Mouse (Mus musculus): ENCODE measurements around the gene Tcerg1l. TPM values are rescaled to one million over a fixed set of nuclear protein-coding genes. Genes with fewer than 3 reads are reported as not detected.
A peak's percentile ranks its signal among the peaks of the same experiment; 100 is the strongest.

Gene Tcerg1l
- total RNA-seq, 2 experiments from 2014 or later, result 9.7 to 11.4 TPM

- Histone ChIP-seq H3K4me3 (no peak overlapping the region), H3K27ac (no peak overlapping the region)
- no peak for TF ChIP-seq CTCF (conservative IDR thresholded peaks at IDR 0.05)
- no peak for DNase-seq (ENCODE audit: low spot score in 2 of 2)
Measured at GRCm38 (mm10) chr7:138337946-138338345, 59.6 kb downstream of the Tcerg1l start.

- Histone ChIP-seq H3K4me3 (no peak overlapping the region), H3K27ac (no peak overlapping the region)
- no peak for DNase-seq (ENCODE audit: low spot score in 2 of 2)
- no peak for TF ChIP-seq CTCF (conservative IDR thresholded peaks at IDR 0.05)
Measured at GRCm38 (mm10) chr7:138332504-138333168, 64.9 kb downstream of the Tcerg1l start.

GRCm38 (mm10) chr7:138331266-138331665, 66.3 kb downstream of the Tcerg1l start:
- DNase-seq (ENCODE audit: low spot score in 2 of 2), result no peak
- H3K27ac ChIP-seq, result no peak overlapping the region
- no peak for TF ChIP-seq CTCF (conservative IDR thresholded peaks at IDR 0.05)

GRCm38 (mm10) chr7:138328637-138329036, 68.9 kb downstream of the Tcerg1l start:
- no peak for TF ChIP-seq CTCF (conservative IDR thresholded peaks at IDR 0.05)
- DNase-seq (ENCODE audit: low spot score in 2 of 2), result no peak
- Histone ChIP-seq H3K27ac (no peak overlapping the region), H3K4me3 (no peak overlapping the region)

More at GRCm38 (mm10) chr7:138331266-138331665, 66.3 kb downstream of the Tcerg1l start:
- H3K4me3 ChIP-seq, result no peak overlapping the region

- TF ChIP-seq CTCF (conservative IDR thresholded peaks at IDR 0.05), result no peak
- Histone ChIP-seq H3K4me3 (no peak overlapping the region), H3K27ac (no peak overlapping the region)
- DNase-seq (ENCODE audit: low spot score in 2 of 2), result no peak
Measured at GRCm38 (mm10) chr7:138326760-138327159, 70.8 kb downstream of the Tcerg1l start.

GRCm38 (mm10) chr7:138313733-138314132, 83.8 kb downstream of the Tcerg1l start:
- Histone ChIP-seq H3K27ac (no peak overlapping the region), H3K4me3 (no peak overlapping the region)
- TF ChIP-seq CTCF (conservative IDR thresholded peaks at IDR 0.05), result no peak
- DNase-seq (ENCODE audit: low spot score in 2 of 2), result no peak

- no peak for TF ChIP-seq CTCF (conservative IDR thresholded peaks at IDR 0.05)
- no peak for DNase-seq (ENCODE audit: low spot score in 2 of 2)
- H3K27ac ChIP-seq, result no peak overlapping the region
- no peak overlapping the region for H3K4me3 ChIP-seq
Measured at GRCm38 (mm10) chr7:138306126-138306525, 91.4 kb downstream of the Tcerg1l start.

- TF ChIP-seq CTCF (conservative IDR thresholded peaks at IDR 0.05), result no peak
- Histone ChIP-seq H3K4me3 (no peak overlapping the region), H3K27ac (no peak overlapping the region)
- no peak for DNase-seq (ENCODE audit: low spot score in 2 of 2)
Measured at GRCm38 (mm10) chr7:138284790-138285189, 112.7 kb downstream of the Tcerg1l start.

GRCm38 (mm10) chr7:138275263-138275662, 122.3 kb downstream of the Tcerg1l start:
- Histone ChIP-seq H3K4me3 (no peak overlapping the region), H3K27ac (no peak overlapping the region)
- no peak for TF ChIP-seq CTCF (conservative IDR thresholded peaks at IDR 0.05)
- no peak for DNase-seq (ENCODE audit: low spot score in 2 of 2)

- H3K27ac ChIP-seq, result no peak overlapping the region
- no peak overlapping the region for H3K4me3 ChIP-seq
- no peak for TF ChIP-seq CTCF (conservative IDR thresholded peaks at IDR 0.05)
- DNase-seq (ENCODE audit: low spot score in 2 of 2), result no peak
Measured at GRCm38 (mm10) chr7:138271328-138271727, 126.2 kb downstream of the Tcerg1l start.

- Histone ChIP-seq H3K4me3 (no peak overlapping the region), H3K27ac (no peak overlapping the region)
- TF ChIP-seq CTCF (conservative IDR thresholded peaks at IDR 0.05), result no peak
- DNase-seq (ENCODE audit: low spot score in 2 of 2), result no peak
Measured at GRCm38 (mm10) chr7:138269386-138269785, 128.1 kb downstream of the Tcerg1l start.

- Histone ChIP-seq H3K4me3 (no peak overlapping the region), H3K27ac (no peak overlapping the region)
- no peak for TF ChIP-seq CTCF (conservative IDR thresholded peaks at IDR 0.05)
- DNase-seq (ENCODE audit: low spot score in 2 of 2), result no peak
Measured at GRCm38 (mm10) chr7:138267976-138268646, 129.4 kb downstream of the Tcerg1l start.

- no peak for TF ChIP-seq CTCF (conservative IDR thresholded peaks at IDR 0.05)
- Histone ChIP-seq H3K27ac (no peak overlapping the region), H3K4me3 (no peak overlapping the region)
- DNase-seq (ENCODE audit: low spot score in 2 of 2), result no peak
Measured at GRCm38 (mm10) chr7:138248612-138249011, 148.9 kb downstream of the Tcerg1l start.

GRCm38 (mm10) chr7:138248176-138248575, 149.4 kb downstream of the Tcerg1l start:
- Histone ChIP-seq H3K4me3 (no peak overlapping the region), H3K27ac (no peak overlapping the region)
- peak; percentile 79 for TF ChIP-seq CTCF (conservative IDR thresholded peaks at IDR 0.05)
- DNase-seq (ENCODE audit: low spot score in 2 of 2), result peak; percentile 8 to 35
